Mouse (Mus musculus) kidney, adult 8-10 months (tissue): ENCODE measurements around the gene Klhdc3.
A peak's percentile ranks its signal among the peaks of the same experiment; 100 is the strongest.

Experiments
- DNase-seq, 2 experiments: peaks; one replicate each; pipeline ENCODE4 v3.0.0; 2022

Gene Klhdc3

GRCm38 (mm10) chr17:46651755-46652547 is 28.8 kb downstream of the Klhdc3 start:
- DNase-seq, result no peak

GRCm38 (mm10) chr17:46651292-46651691 is 29.4 kb downstream of the Klhdc3 start:
- DNase-seq, result no peak

GRCm38 (mm10) chr17:46650232-46651031 is 30.3 kb downstream of the Klhdc3 start, which contains the start of gene Cul7:
Cul7 (plus strand) TSS chr17:46650337.
- peak; percentile 90 to 93 for DNase-seq

GRCm38 (mm10) chr17:46649811-46650210 is 30.9 kb downstream of the Klhdc3 start:
- no peak for DNase-seq

GRCm38 (mm10) chr17:46648436-46648835 is 32.3 kb downstream of the Klhdc3 start:
- DNase-seq, result no peak

GRCm38 (mm10) chr17:46647279-46647678 is 33.4 kb downstream of the Klhdc3 start:
- no peak for DNase-seq

GRCm38 (mm10) chr17:46646322-46646662 is 34.4 kb downstream of the Klhdc3 start:
- DNase-seq, result no peak

GRCm38 (mm10) chr17:46645561-46646321 is 35.0 kb downstream of the Klhdc3 start, which contains the start of the genes Klc4 and Mrpl2:
Klc4 (minus strand) TSS chr17:46646022.
Mrpl2 (plus strand) TSS chr17:46646229.
- peak; percentile 98 to 99 for DNase-seq

- DNase-seq, result peak; percentile 93 to 94
These were observed 35.7 kb downstream of the Klhdc3 start for GRCm38 (mm10) chr17:46644916-46645475.

- no peak for DNase-seq
These were observed 36.4 kb downstream of the Klhdc3 start for GRCm38 (mm10) chr17:46644152-46644805.

GRCm38 (mm10) chr17:46642060-46642459 is 38.7 kb downstream of the Klhdc3 start:
- no peak for DNase-seq

- DNase-seq, result no peak
These were observed 40.8 kb downstream of the Klhdc3 start for GRCm38 (mm10) chr17:46639929-46640328.

GRCm38 (mm10) chr17:46636831-46637523 is 43.7 kb downstream of the Klhdc3 start:
- peak; percentile 64 to 66 for DNase-seq

- peak; percentile 33 to 59 for DNase-seq
These were observed 50.9 kb downstream of the Klhdc3 start for GRCm38 (mm10) chr17:46629685-46630441.

- no peak for DNase-seq
These were observed 51.7 kb downstream of the Klhdc3 start, which contains the start of gene Ptk7 for GRCm38 (mm10) chr17:46628791-46629684. Ptk7 (minus strand) TSS chr17:46629504.

GRCm38 (mm10) chr17:46628471-46628790 is 52.3 kb downstream of the Klhdc3 start:
- DNase-seq, result no peak

GRCm38 (mm10) chr17:46627409-46627808 is 53.3 kb downstream of the Klhdc3 start:
- no peak for DNase-seq

GRCm38 (mm10) chr17:46624598-46624997 is 56.1 kb downstream of the Klhdc3 start:
- no peak for DNase-seq
